Mouse (Mus musculus): ENCODE measurements at regions not wholly inside any gene's neighbourhood (a gene's known extent, or its start where the extent isn't known, plus 50 kb on each side); places are given as distances from the start of the nearest gene placed in this dataset.

DNA sequence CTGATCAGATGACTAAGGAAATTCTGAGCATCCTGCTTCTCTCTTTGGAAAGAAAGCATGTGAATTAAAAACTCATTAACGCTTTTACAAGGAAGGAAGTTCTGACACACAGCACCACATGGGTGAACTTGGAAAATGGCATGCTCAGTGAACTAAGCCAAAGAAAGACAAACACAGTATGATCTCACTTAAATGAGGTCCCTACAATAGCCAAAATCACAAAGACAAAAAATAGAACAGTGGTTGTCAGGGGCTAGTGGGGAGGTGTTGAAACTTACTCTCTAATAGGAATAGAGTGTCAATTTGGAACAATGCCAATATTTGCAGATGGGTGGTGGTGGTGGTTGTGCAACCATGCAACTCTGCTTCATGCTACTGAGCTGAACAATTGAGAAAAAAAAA lies 172.7 kb upstream of the Prkcq start:
- DNase-seq = no peak

DNA sequence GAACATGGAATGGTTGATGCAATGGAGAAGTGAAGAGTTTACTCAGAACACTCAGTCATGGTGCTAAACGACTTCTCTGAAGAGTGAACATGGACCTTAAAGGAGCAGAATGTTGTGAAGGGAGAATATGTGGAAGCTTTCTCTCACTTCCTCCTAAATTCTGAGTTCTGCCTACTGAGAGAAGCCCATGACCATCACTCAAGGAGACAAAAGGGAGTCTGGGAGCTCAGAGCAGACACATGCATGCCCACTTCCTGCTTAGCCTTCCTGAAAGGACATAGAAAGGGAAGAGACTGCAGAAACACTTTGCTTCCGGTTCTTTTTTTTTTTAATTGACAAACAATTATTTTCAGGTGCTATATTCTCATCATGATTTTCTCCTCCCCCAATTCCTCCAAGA lies 166.1 kb upstream of the Prkcq start:
- no peak for DNase-seq

DNA sequence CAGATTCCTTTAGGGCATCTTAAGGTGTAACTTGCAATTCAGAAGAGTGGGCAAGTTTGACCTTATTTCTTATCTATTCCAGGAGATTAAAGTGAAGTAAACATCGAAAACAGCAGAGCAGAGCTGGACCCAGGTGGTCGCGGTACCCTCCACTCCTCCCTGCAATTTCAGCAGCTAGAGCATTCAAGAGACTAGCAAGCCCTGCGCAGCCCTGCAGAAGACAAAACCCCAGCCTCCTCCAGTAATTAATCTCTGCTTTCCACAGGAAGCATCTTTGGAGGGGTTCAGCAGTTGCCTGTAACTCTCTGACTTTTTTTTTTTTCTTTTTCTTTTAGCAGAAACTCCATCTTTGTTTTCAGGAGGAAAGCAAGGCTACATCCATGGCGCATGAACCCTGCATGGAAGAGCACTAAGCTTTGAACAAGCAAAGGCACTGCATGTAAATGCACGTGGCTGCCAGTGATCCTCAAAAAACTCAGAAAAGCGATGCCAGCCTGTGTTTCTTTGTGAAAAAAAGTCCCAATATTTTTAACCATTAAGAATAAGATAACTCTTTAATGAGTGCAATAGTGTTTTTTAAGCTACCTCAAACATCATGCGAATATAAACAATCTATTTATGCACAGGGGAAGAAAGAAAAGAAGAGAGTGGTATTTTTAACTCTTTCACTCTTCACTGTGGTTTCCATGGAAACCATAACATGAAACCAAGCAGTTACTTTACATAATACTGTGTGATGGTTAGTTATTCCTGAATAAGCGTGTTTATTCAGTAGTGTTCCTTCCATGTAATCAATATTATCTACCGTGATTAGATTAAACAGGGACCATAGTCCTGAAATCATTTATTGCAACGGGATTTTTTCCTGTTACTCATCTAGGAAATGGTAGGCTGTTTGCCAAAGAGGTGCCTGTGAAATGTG lies 160.6 kb upstream of the Prkcq start:
- DNase-seq = no peak

DNA sequence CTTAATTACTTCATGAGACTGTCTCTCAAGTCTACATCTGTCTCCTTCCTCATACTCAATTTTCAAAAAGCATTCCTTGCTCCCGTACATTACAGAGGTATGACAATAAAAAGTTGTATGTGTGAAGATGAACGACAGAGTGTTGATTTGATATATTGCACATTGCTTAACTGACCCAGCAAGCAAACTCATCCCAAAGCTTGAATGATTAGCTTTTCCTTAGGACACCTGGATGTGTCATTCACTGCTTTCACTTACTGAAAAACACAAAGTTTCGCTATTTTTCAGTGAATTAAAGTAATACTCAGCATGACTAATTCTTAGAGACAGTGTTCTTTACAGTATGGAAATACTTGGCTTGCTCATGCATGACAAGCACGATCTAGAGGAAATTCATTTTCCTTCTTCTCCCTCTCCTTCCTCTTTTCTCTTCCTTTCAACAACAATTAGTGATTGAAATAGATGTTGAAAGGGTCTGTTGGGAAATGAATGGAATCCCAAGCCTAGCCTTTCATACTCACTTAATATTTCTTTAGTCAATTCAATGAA lies 159.5 kb upstream of the Prkcq start:
- DNase-seq = no peak

DNA sequence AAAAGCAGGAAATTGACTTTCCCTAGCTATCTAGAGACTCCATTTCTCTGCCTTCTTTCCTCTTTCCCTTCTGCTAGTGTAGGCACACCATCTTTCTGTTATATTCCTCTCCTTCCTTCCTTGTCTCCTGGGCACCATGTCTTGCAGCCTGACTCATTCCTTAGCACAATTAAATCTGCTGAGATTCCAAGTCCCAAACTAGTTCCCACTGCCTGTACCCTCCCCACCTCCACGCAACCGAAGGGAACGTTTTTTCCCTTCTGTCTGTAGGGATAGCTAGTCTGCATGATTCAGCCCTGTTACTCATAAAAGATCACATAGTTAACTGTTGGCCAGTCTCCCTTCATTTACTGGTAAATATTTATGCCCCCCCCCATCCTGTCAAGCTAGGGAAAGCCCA lies 158.8 kb upstream of the Prkcq start:
- no peak for DNase-seq

DNA sequence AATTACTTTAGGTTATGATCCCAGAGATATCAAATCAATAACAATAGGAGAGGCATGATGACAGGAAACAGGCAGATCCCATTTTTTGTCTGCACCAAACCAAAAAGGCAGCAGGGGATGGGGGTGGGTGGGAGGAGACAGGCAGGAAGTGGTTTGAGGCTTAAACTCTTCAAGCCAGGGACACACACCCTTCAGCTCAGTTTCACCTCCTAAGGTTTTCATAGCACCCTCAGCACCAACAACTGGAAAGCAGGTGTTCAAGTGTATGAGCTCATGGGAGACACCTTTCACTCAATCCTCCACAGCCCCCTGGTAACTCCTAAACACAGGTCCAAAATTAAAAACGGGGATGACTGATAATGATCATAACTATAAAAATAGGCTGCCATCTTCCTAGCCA lies 155.5 kb upstream of the Prkcq start:
- DNase-seq = peak; percentile 59

DNA sequence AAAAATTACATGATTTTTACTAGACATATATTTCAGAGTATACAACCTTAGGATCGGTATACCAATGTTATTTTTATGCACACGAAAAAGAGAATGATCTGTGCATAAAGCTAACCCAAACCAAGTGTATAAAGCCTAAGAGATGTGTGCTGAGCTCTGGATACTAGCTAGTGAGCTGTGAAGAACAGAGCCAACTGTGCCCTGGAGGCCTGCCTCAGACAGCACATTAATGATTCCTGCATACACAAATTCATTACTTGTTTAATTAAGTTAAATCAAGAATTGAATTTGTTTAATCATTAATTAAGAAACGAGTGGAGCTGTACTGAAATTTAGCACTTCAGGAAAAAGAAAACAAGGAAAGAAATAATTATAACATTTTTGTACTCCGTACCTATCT lies 139.0 kb upstream of the Prkcq start:
- no peak for DNase-seq

DNA sequence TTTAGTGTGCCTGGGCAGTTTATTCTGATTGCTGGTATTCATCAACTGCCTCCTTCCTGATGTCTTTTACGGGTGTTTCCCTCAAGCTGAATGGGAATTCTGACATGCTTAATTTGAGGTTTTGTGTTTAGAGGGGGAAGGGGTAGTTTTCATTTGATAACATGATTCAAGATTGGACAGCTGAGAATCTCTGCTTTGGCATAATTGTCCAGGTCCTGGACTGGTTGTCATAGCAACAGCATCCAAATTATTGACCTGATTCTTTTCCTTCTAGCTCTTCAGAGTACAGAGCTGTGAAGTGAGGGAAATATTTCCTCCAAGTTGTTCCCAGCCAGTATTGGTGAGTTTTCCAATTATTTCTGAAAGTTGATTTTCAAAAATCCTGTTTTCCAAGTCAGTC lies 137.7 kb upstream of the Prkcq start:
- DNase-seq = no peak

DNA sequence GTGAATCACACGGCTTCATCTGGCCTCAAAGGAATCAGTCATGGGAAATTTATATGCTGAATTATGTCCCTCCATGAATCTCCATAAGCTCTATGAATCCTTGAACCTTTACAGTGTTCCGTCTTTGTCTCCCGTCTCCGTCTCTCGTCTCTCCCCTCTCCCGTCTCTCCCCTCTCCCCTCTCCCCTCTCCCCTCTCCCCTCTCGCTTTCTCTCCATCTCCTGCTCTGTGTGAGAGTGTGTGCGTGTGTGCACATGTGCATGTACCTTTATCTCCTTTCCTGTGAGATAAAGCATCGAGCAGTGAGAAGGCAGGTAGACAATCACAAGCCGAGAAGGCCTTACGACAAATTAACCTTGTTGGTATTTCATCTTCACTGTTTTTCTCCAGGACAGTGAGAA lies 134.6 kb upstream of the Prkcq start:
- no peak for DNase-seq

DNA sequence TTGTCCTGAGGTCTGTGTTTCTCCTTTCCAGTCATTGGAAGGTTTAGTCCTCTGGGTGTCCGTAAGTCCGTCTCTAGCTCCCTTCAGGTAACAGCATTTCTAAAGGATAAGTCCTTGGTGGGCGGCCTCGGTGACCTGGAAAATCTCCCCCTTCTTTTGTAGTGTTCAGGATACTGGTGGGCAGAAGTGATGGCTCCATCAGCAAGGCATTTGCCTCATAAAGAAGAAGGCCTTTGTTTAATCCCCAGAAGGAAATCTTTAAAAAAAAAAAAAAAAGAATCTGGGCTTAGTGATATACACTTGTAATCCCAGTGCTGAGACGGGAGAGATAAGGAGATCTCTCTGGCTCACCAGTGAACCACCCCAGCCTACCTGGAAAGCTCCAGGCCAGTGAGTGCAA lies 133.5 kb upstream of the Prkcq start:
- no peak for DNase-seq

DNA sequence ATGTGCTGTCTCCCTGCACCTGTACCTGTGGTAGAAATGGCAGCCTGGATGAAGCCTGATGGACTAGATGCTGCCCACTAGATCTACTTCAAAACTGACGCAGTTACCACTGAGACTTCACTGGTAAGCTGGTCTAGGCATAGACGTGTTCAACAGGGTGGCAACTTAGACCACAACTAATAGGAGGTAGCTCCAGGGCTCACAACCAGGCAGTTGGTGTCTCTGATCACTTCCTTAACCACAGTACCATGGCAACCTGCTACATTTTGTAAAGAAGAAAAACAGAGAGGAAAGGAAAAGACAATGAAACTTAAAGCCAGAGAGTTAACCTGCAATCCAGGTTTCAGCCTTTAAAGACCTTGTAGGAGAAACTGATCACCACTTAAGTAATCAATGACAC lies 131.9 kb upstream of the Prkcq start:
- DNase-seq = no peak

DNA sequence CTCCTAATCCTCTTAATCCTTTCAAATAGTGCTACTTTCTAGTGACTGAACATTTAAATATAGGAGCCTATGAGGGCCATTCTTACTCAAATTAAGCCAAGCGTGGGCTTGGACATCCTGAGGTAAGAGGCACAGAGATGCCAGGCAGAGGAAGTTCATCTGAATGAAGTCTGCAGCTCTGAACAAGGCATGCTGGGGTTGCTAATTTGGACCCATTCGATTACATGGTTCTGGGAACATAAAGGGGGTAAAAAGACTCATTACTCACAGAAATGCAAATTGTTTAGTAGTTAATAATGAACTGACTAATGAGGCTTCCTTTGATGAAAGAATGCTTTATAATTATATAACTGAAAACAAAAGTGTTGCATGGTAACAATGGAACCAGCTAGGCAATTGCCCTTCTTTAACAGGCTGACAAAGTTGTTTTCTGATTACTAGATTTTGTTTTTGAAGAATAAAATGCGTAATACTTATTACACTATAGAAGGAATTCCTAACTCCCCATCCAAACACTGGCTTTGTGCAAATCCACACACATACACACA lies 127.1 kb upstream of the Prkcq start:
- DNase-seq = no peak

DNA sequence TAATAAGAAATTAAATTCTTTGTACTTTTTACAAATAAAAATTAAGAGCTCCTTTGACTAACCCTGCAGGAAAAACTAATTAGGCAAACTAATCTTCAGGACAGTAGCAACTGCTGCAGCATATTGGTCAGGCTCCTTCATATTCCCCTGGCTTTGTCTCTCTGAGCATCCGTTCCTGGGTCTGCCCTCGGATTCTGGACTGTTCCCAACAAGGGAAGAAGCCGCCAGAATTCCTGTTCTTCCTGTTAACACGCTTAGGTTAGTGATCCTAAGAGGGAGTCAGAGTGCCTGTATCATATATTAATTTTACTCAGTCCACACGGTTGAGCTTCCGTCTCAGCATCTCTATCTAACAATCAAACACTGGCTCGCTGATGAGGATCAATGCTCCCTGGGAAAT lies 120.3 kb upstream of the Prkcq start:
- DNase-seq = no peak

DNA sequence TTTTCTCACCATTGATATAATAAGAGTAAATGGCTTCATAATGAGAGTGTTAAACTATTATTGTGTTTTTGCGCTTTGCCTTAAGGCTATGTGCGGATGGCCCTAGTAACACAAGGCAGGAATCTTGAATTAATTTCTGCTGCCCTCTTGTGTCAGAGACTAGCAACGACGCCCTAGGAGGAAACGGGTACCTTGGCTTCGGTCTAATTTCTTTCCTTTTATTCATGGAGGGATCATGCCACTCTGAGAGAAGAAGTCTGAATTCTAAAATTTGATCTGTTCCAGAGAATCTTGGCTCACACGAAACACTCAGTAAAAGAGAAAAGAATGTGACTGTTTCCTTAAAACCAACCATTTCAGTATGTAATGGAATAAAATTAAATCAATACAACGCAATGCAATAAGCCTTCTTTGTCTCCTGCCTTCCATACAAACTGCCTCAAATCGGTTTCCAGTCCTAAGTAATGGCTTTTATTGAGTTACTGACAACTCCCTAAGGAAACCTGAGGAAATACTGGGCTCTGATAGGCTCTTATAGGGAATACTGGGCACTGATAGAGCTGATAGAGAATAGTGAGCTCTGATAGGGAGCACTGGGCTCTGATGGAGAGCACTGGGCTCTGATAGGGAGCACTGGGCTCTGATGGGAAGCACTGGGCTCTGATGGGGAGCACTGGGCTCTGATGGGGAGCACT lies 112.0 kb upstream of the Prkcq start:
- peak; percentile 62 for DNase-seq

DNA sequence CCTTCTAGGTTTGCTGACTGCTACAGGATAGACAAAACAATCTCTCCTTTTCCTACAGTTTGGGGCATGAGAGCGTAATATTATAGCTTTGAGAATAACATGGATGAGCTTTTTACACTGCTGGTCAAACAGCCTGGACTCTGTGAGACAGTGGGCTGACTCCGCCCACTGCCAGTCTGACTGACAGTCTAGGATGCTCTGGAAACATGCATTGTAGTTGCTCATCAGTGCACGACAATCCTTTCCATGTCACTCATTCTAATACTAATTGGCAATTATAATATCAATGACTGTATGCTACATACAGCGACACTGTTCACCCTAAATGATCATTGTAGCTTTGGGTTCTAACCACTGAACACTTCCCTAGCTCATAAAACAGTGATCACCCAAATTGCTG lies 104.5 kb upstream of the Prkcq start:
- DNase-seq = no peak

DNA sequence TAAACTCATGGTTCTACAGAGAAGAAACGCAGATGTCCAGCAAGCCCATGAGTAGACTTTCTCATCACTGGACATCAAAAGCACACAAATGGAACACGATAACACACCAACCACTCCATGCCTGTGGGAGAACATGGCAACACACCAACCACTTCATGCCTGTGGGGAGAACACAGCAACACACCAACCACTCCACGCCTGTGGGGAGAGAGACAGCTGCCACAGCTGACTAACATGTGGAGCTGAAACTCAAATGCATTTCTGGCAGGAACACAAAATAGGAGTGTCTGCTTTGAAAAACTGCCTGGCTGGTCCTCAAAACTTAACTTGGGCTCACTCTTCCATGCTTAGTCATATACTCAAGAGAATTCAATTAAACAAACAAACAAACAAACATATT lies 88.4 kb upstream of the Prkcq start:
- DNase-seq = no peak

DNA sequence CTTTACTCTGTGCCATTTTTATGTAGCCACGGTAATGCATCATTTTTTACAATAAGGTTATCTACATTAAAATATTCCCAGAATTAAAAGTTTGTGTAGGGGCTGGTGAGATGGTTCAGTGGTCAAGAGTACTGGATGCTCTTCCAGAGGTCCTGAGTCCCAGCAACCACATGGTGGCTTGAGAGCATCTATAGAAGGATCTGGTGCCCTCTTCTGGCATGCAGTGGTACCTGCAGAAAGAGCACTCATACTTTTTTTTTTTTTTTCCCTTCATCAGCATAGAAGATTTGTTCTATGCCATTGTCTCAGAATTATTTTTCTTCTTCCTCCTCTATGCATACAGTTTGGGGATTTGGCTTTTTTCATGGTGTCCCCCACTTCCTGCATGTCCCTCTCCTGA lies 84.9 kb upstream of the Prkcq start:
- DNase-seq = peak; percentile 50

DNA sequence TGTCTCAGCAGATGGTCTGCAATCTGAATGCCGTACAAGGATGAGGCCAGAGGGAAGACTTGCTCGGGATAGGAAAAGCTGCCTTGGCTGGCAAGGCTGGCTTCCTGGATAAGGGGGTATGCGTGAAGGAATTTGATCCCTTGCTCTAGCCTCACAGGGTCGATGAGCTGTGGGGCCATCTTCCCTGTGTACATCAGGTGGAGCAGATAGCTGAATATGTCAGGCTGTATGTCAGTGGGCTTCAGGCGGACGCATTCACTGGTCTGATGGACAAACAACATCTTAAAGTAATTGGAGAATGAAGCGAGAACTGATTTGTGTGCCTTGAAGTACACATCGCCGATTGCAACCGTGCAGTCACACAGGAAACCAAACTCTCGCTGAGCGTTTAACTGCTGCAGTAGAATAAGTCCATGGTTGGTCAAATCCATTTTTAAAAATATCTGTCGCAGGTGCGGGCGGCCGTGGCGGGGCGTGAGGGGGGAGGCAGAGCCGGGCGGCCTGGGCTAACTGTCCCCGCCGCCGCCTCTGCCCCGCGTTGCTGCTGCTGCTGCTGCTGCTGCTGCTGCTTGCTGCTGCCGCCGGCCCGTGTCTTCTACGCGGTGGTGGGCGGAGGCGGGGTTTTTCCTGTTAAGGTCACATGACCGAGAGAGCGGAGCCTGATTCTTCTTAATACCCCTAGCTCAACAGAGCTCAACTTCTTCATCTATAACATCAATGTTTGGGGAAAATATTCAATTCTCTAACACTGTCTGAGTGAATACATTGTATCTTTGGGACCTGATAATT lies 71.9 kb upstream of the Prkcq start:
- peak; percentile 50 for DNase-seq

DNA sequence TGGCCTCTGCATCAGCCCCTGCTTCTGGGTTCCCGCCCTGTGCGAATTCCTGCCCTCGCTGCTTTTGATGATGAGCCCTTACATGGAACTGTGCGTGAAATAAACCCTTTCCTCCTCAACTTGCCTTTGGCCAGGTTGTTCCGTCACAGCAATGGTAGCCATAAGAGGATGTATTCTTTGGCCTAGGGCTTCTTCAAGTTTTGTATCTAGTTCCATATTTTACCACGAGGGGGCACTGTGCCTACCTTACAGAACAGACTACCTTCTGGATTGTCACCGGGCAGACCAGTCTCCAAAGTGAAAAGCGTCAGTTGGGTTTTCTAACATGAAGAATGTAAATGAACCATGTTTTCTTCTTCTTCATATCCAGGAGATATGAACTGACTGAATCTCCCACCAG lies 58.7 kb upstream of the Prkcq start:
- DNase-seq = peak; percentile 79

DNA sequence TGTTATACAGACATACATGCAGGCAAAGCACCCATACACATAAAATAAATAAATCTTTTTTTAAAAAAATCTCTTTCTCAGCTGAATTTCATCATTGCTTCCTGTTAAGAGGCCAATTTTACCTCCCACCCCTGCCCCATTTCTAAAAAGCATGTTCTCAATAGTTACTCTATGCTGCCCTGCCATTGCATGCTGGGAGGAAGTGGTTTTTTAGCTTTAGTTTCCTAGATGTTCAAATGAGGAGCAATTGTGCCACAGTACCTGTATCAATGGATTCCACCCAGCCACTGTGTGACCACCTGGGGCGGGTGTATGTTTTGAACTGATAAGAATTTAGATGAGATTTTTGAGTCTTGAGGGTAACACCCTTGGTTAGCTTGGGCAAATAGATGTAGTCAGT lies 53.3 kb upstream of the Prkcq start:
- DNase-seq = peak; percentile 46

DNA sequence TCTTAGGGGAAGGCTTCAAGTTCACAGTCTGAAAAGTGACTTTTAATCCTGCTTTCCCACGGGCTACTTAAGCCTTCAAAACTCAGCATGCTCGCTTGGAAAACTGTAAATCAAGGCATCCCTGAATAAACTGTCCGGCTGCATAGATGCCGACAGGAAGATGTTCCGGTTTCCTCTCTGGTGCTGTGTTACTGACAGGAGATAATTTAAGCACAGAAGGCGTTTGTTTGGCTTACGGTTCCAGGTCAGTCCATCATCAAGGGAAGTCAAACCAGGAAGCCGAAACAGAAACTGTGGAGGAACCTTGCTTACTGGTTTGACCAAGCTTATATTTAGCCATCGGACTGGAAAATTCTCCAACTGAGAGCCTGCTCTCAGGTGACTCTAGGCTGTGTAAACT lies 52.6 kb upstream of the Prkcq start:
- no peak for DNase-seq
